Mouse (Mus musculus) embryonic facial prominence, embryonic 11.5 days (tissue): ENCODE measurements at regions not wholly inside any gene's neighbourhood (a gene's known extent, or its start where the extent isn't known, plus 50 kb on each side); places are given as distances from the start of the nearest gene placed in this dataset.

Experiments used
- ATAC-seq: fragments of 200-750 bp; cut with Nextera tagmentation; replicated peaks from 2 replicates; pipeline ENCODE4 v1.8.0; 2017; ENCODE audit warnings: low read depth; ENCODE audit not compliant: insufficient number of reproducible peaks, low FRiP score, low TSS enrichment
- DNase-seq: peaks from one replicate; pipeline ENCODE4 v3.0.0-alpha.2; 2015; ENCODE audit warnings: low spot score
- H3K27ac ChIP-seq: fragments of 300-500 bp; sonication (generic); replicated peaks from 2 replicates; pipeline ENCODE4 v1.5.1; 2014; ENCODE audit warnings: mild to moderate bottlenecking, low read depth, low read length, control low read depth
- H3K27me3 ChIP-seq: fragments of 300-500 bp; sonication (generic); 2 replicates; pipeline ENCODE4 v1.6.1; 2014; ENCODE audit warnings: mild to moderate bottlenecking, low read length, moderate library complexity, mixed read lengths; ENCODE audit not compliant: control insufficient read depth, insufficient read depth
- H3K36me3 ChIP-seq: fragments of 300-500 bp; sonication (generic); replicated peaks from 2 replicates; pipeline ENCODE4 v1.6.1; 2014; ENCODE audit warnings: low read depth, mild to moderate bottlenecking, low read length, moderate library complexity, mixed read lengths; ENCODE audit not compliant: control insufficient read depth, insufficient read depth
- H3K4me1 ChIP-seq: fragments of 300-500 bp; sonication (generic); 2 replicates; pipeline ENCODE4 v1.6.1; 2014; ENCODE audit warnings: low read length, mixed read lengths; ENCODE audit not compliant: control insufficient read depth, insufficient read depth
- H3K4me2 ChIP-seq: fragments of 300-500 bp; sonication (generic); 2 replicates; pipeline ENCODE4 v1.6.1; 2014; ENCODE audit warnings: low read depth, mild to moderate bottlenecking, control low read depth, low read length, moderate library complexity
- H3K4me3 ChIP-seq: fragments of 300-500 bp; sonication (generic); 2 replicates; pipeline ENCODE4 v1.5.1; 2014; ENCODE audit warnings: low read depth, low read length, control low read depth
- H3K9ac ChIP-seq: fragments of 300-500 bp; sonication (generic); replicated peaks from 2 replicates; pipeline ENCODE4 v1.6.1; 2014; ENCODE audit warnings: mild to moderate bottlenecking, control low read depth, low read length
- H3K9me3 ChIP-seq: fragments of 300-500 bp; sonication (generic); replicated peaks from 2 replicates; pipeline ENCODE4 v1.6.1; 2016; ENCODE audit warnings: mild to moderate bottlenecking, low read length, inconsistent platforms, mixed read lengths; ENCODE audit not compliant: control insufficient read depth
- WGBS: fragments of 180-500 bp; shearing (Covaris S2); extraction: QIAGEN DNeasy Blood & Tissue Kit; methylation state at CpG from one replicate; pipeline ENCODE4 v1.1.7; 2014; 5-methylcytosine and 5-hydroxymethylcytosine counted together

DNA sequence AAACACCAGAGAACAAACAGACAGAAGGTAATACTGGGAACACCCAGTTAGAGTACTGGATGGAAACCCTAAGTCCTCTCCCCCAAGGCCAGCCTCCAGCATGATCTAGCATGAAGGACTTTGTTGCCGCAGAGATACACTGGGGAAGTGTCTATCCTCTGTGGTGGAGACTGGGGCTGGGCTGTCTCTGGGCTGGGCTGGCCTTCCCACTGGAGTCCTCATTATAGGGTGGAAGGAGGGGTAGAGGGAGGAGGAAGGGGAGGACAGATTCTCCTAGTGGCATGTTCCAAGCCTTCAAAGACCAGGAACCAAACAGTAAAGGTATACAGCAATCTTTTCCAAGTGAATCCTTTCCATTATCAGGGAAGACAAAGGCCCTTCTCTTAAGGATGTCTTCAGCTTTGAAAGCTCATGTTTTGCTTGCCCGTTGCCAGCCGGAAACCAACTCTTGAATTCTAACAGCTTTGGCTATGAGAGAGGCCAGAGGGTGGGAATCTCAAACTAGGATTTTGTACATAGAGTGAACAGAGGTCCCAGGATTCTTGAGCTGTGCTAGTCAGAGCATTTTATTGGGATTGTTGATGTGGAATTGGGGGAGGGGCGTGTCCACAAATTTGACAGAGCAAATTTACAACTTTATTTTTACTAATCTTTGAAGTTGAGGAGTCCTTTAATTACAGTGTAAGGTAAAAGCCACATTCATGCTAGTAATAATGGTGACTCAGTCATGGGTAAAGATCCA lies 271.3 kb downstream of the Fzd1 start:
- ATAC-seq, result peak; percentile 45; the same call in 1 of the 2 replicates
- Histone ChIP-seq H3K9ac (no peak overlapping the region), H3K4me2 (no peak overlapping the region)

DNA sequence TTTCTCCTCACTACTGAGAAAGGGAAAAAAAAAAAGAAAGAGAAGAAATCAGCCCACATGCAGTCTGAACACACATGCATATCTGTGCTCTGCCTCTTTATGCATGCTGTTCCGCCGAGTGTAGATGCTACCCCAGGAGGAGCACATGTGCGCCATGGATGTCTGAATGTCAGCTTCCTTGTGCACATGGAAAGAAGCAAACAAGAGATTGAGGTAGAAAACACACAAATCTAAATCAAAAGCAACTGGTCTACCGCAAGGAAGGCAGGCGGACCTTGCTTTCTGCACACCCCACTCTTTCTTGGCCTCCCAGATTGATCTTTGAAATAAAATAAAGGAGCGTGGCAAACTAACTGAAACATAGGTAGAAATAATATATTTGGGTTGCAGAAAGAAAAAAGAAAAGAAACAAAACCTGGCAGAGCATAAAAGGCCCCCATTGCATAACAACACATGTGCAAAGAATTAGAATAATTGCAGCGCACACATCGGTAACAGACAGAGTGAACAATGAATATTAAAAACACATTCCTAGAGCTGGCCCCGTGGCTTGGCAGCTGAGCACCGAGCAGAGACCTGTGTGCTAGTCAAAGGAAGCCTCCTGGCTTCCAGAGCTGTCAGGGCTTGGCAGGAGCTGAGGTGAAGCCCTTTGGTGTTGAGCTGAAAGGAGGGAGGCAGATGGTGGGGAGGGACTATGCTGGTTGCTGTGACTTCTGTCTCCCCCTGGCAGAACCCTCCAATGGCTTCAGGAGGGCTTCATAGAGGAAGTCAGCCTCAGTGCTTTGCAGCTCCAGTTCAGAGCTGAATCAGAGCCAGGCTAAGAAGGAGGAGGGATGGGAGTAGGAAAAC lies 272.1 kb downstream of the Fzd1 start:
- Histone ChIP-seq H3K27me3 (no peaks in the 10 kb centered on the region), H3K9ac (no peak overlapping the region), H3K9me3 (no peaks in the 10 kb centered on the region), H3K4me2 (no peak overlapping the region), H3K27ac (peak overlapping the region; percentile 79), H3K4me3 (no peak overlapping the region), H3K36me3 (no peaks in the 10 kb centered on the region), H3K4me1 (peaks cover 3% of the 10 kb centered on the region; the same call in 1 of the 2 replicates)
- DNase-seq, result peak; percentile 83
- ATAC-seq, result peak; percentile 83
- 29% methylated on average over 10 of the region's 10 CpGs for WGBS

More for the DNA sequence above, 271.3 kb downstream of the Fzd1 start:
- Histone ChIP-seq H3K4me3 (no peak overlapping the region), H3K4me1 (peaks cover 3% of the 10 kb centered on the region; the same call in 1 of the 2 replicates), H3K27ac (peak overlapping the region; percentile 79), H3K9me3 (no peaks in the 10 kb centered on the region), H3K27me3 (no peaks in the 10 kb centered on the region), H3K36me3 (no peaks in the 10 kb centered on the region)
- no peak for DNase-seq
- 76% methylated on average over 4 of the region's 4 CpGs for WGBS

DNA sequence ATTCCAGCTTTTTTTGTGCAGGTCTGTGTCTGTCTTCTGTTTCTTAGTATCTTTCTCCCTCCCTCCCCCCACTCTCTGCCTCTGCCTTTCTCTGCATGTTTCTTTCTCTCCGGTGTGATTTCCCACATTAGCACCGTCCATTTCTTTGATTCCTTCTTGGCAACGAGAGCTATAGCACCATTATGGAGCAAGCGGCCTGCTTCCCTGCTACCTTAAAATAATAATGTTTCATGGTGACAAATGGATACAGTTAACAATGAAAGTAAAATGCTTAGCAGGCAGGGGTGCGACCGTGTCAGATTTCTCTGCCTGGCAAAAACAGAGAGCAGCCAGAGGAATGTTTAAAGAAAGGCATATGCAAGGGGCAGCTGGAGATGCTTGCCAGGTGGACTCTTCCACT lies 273.1 kb downstream of the Fzd1 start:
- Histone ChIP-seq H3K36me3 (no peaks in the 10 kb centered on the region), H3K27me3 (no peaks in the 10 kb centered on the region), H3K4me1 (peaks cover 3% of the 10 kb centered on the region; the same call in 1 of the 2 replicates), H3K27ac (peak overlapping the region; percentile 65), H3K4me3 (no peak overlapping the region), H3K9me3 (no peaks in the 10 kb centered on the region), H3K9ac (no peak overlapping the region), H3K4me2 (no peak overlapping the region)
- peak; percentile 71 for DNase-seq
- WGBS, result 25% methylated on average over 6 of the region's 6 CpGs
- ATAC-seq, result 0 out of 2 replicates have a peak, but pooled peaks have one; percentile 21

DNA sequence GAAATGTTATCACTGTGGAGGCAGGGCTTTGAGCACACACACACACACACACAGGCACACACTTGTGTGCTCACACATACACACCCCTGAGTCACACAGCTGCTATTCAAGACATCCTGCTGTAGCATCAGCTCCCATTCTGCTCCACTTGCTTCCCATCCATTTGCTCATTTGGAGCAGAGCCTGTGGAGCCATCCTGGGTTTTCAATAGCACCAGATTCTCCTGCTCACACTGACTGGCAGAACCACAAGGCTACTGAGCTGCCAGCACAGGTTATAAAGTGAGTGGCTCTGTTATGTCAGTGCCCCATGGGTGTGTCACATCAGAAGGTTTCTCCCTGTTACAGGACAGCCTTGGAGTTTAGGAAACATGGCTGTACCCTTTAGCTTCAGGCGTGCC lies 273.7 kb downstream of the Fzd1 start:
- Histone ChIP-seq H3K27ac (peak overlapping the region; percentile 65), H3K36me3 (no peaks in the 10 kb centered on the region), H3K4me2 (no peak overlapping the region), H3K4me1 (peaks cover 3% of the 10 kb centered on the region; the same call in 1 of the 2 replicates), H3K9ac (peak overlapping the region; percentile 6; the same call in 1 of the 2 replicates), H3K27me3 (no peaks in the 10 kb centered on the region), H3K4me3 (no peak overlapping the region), H3K9me3 (no peaks in the 10 kb centered on the region)
- DNase-seq, result no peak
- 60% methylated on average over 1 of the region's 1 CpGs for WGBS
- no peak for ATAC-seq

DNA sequence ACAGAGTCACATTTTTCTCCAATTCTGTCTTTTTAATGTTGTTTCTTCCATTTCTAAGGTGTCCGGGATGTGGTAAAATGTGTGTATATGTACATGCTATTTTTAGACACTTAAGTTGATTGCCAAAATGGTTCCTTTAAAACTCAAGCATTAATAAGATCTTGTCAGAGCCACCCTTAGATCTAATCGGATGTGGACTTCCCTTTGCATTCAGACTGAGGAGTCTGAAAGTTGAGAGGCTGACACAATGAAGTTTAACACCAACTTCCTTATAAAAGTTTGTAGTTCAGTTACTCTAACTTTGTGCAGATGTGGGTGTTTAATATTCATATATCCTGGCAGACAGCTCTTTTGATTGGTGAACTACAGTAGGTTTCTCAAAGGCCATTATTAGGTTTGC lies 282.1 kb downstream of the Mterf1b start:
- H3K4me2 ChIP-seq, result no peak overlapping the region
- no peaks in the 10 kb centered on the region for H3K36me3 ChIP-seq
- no peak overlapping the region for H3K27ac ChIP-seq
- H3K9me3 ChIP-seq, result no peaks in the 10 kb centered on the region
- DNase-seq, result no peak
- no peak overlapping the region for H3K9ac ChIP-seq
- no peaks in the 10 kb centered on the region for H3K27me3 ChIP-seq
- no peak overlapping the region for H3K4me3 ChIP-seq
- no peaks in the 10 kb centered on the region for H3K4me1 ChIP-seq
- ATAC-seq, result no peak
- 84% methylated on average over 2 of the region's 2 CpGs for WGBS
